Mouse (Mus musculus) embryo, embryonic 9.5 days (tissue): ENCODE measurements at regions not wholly inside any gene's neighbourhood (a gene's known extent, or its start where the extent isn't known, plus 50 kb on each side); places are given as distances from the start of the nearest gene placed in this dataset.
"Not testable (repeated sequence)": the region's sequence is repeated elsewhere in the genome, so short reads cannot be mapped to it uniquely, and the experiment has no call there.

Source experiments
- DNase-seq: peaks from one replicate; pipeline ENCODE4 v3.0.0-alpha.2; 2017; ENCODE audit errors: extremely low spot score

DNA sequence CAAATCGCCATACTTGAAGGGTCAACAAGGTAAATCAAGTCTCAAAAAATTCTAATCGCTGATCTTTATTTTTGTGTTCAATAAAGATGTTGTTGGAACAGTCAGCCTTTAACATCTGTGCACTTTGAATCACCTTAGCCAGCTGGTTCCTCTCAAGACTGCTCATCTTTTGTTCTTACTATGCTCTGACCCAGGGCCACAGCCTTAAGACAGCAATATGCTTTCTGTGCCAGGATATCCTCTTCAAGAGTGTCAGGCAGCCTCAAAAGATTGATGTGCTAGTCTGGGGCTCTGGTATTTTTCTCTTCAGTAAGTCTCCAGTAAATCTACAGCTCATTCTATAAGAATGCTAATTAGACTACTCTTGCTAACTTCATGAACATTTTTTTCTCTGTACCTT lies 199.9 kb downstream of the Dph6 start:
- no peak for DNase-seq

DNA sequence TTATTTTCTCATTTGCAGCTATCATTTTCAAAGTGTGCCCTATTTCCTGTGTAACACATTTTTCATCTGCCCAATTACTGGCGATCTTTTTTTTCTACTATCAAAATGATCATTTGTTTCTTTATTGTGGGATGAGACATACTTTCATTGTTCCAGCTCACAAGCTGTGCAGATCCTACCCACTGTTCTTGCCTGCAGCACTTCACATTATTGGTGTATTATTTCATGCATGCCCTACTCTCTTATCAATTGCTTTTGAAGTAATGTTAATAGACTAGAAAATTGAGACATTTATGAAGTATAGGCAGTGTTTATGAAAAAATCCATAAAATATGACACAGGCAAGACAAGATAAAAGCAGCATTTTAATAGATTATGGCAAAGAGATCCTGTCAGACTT lies 204.6 kb downstream of the Dph6 start:
- DNase-seq = no peak

DNA sequence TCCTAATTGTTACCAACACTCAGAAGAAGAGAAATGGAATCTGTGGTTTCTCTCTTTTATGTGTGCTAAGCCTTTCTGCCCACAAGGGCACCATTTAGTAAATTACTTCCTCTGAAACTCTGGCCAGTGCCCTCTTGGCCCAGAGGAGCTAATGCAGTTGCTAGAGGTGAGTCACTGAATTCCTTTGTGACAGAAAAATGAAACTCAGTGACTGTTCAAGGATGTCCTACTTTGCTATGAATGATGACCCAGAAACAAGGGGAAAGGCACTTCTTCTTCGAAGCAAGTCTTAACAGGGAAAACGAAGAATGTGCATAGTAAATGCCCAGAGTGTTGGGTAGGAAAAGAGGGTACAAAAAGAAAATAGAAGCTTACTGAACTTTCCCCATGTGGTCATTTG lies 211.0 kb downstream of the Dph6 start:
- no peak for DNase-seq

DNA sequence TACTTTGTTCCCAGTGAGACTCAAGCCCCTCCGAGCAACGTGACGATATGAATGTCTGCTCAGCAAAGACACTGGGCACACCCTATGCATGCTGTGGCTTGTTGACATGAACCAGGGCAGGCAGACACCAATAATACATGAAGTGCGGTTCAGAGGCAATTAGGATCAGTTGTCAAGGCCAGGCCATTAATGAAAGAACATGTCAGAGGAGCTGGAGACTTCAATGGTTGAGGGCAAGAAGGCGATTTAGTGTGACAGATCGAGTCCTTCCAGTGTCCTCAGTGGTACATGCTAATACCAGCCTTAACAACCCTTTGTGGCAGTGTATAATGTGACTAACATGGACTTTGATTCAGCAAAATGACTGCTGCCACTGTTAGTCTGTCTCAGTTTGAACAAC lies 213.8 kb downstream of the Dph6 start:
- DNase-seq = peak; percentile 28

DNA sequence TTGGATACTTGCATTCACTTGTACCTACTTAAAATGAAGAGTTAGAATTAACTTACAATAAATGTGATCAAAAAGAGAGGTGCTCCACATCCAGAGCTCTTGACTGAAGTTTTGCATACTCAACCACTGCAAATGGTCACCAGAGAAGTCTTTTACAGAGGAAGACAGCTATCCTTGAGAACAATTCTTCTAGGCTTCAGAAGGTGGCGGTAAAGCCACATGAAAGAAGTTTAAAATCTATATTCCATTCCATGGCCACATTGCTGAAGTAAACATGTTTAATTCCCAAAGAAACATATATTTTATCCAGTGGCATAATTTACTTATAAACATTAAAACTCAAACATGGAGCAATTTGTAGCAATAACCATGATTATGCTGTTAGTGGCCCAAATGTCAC lies 215.1 kb downstream of the Dph6 start:
- DNase-seq = peak; percentile 24

DNA sequence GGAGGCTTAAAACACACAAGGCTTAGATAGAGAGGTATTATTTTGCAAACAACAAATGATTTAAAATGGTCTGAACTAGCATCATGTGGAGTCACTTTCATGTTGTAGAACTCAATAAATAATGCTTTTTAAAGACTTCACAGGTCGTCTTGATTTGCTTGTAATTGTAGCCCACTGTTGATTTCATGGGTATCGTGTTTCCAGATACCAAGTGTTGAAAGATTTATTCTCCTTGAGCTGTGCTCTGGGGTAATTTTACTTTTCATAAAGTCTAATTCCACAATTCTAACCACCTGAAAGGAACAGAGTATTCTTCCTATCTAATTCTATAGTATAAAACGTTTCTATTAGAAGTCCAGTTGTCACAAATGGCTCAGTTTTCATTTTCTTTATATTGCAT lies 216.7 kb downstream of the Dph6 start:
- DNase-seq = no peak

DNA sequence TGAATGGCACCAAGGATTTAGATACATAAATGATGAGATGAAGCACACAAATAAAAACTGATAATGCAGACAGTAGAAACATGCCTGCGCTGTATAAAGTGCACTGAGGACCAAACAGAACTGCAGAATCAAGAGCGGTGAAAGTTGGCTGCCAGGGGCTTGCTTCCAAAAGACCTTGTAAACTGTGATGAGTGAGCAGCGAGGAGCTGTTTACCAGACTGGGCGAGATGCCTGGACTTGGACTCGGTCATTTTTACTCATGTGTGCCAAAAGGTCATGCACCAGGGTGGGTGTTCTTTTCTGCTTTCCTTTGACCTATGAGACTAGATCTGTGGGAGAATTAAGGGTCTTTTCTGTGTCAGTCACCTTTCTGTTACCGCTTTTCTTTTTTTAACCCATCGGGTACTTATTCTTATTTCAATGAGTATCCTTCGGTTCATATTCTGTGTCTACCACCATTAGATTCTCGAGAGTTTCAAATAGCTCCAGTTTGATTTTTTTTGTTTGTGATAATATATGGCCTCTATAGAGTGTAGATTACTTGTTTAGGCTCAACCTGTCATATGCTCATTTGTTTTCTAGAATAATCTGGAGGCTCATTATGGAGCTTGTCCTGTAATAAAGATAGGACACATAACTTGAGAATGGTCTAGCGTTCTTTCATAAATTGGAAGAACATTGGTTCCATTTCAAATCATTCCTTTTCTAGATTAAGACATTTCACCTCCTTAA lies 226.3 kb upstream of the Zfp770 start:
- DNase-seq = no peak

DNA sequence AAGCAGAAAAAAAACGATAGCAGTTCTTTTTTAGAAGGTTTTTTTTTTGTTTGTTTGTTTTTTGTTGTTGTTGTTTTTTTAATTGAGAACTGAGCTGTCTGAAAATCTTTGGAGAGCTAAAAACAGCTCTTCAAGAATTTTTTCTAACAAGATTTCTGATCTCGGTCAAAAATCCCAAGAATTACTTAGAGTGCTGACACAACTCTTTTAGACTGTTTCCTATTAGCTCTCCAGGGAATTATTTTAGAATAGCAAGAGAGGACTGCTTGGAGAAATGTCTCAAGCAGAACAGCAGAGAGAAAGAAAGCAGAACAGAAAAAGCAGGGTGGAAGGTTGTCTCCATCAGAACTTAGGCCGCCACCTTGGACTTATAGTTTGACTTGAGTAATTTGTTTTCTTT lies 218.1 kb upstream of the Zfp770 start:
- DNase-seq = no peak

DNA sequence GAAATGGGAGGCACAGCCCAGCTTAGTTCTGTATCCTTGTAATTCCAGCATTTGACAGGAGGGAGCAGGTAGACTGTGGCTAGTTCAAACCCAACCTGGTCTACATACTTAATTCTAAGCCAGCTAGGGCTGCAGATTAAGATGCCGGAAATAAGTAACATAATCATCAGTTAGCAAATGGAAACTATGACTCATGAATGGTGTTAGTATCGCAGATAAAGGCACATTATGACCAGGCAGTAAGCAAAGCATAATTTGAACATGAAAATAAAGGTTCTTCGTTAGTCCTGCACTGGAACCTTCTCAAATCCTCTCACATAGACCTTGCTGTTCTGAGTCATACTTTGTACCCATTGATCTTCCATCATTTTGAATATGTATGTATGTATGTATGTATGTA lies 211.7 kb upstream of the Zfp770 start:
- no peak for DNase-seq

DNA sequence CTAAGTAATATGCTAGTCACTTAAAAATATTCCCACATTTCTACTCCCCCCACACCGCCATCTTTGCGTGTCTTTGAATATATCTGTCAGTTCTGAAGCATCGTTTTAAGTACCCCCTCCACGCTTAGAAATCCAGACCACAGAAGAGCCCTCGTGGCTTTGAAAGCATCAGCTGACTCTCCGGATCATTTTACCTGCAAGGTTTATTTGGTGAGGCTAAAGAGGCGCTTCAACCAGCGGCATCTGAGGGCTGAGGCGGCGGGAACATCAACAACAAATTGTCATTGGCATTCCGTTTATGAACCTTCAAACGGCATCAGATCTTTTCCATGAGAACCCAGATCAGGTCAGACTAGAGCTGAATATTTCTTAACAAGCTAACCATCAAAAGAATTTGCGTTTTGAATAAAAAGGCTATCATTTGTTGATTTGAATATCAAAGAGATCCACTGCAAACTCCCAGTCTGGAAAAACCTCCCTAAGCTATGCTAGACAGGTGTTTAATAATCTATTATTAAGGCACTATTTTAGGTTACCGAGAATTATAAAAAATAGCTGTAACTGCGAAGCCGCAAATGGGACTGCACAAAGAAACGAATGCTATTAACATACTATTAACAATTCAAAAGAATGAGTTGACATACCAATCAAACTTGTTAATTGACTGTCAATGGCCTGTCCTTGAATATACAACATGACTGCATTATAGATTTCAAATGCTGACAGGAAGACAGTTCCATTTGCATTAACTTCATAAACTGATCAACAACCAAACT lies 210.9 kb upstream of the Zfp770 start:
- DNase-seq = no peak

DNA sequence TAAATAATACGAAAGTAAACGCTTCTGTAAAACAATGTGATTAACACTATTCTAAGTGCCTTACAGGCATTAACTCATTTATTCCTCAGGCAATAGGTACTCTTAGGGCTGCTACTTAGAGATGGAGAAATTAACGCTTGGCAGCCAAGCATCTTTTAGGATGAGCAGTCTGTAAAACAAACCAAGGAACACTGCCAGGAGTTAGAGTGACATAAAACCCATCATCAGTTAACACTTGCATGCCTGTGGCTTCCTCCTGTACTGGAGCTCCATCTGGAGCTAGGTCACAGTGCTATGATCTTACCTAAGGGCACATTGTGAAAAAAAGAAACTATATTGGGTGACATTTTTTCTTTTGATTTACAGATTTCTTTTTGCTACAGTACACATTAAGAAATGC lies 209.4 kb upstream of the Zfp770 start:
- DNase-seq = no peak

DNA sequence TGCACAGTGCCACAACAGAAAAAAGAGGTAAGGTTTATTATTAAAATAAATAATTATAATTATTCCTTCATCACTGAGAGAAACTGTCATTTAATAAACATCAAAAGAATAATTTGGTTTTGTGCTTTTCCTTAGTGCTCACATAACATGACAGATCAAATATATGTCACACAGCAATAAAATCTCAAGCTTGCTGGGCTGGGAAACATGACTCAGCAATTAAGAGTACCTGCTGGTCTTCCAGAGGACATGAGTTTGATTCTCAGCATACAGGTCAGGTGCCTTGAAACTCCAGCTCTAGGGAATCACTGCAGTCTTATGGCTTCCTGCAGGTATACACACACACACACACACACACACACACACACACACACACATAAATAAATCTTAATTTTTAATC lies 208.3 kb upstream of the Zfp770 start:
- DNase-seq = no peak

DNA sequence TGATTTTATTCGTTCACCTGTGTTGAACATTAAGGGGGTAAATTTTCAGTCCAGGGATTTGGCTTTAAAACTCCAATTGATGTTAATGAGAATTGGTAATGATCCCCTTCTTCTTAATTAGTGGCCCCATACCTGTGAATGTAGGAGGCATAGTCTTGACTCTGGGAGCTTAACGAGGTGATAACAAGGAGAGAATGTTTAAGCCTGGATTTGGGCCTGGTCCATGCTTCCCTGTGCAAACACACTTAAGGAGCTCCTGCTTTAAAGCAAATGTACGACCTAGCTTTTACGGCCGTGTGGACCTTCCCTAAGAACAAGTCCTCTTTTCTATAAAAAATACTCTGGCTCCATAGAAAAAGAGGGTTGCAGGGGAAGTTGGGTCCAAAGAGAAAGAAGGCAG lies 206.1 kb upstream of the Zfp770 start:
- no peak for DNase-seq

DNA sequence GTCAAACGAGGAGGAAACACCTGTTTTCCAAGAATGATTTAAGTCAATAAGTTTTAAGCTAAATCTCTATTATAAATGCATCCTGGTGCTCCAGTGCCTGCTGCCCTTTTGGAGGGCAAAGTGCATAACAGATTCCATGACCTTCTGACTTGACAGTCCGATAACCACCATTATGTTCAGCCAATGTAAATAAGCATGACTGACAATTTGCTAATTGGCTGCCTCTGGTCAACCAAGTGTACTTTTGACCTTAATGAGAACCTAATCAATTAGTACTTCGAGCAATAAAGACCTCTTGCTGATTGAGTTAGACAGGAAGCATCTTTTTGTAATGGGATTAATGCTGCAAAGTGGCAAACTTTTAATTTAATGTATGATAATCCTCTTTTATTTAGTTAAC lies 183.3 kb upstream of the Zfp770 start:
- peak; percentile 7 for DNase-seq

DNA sequence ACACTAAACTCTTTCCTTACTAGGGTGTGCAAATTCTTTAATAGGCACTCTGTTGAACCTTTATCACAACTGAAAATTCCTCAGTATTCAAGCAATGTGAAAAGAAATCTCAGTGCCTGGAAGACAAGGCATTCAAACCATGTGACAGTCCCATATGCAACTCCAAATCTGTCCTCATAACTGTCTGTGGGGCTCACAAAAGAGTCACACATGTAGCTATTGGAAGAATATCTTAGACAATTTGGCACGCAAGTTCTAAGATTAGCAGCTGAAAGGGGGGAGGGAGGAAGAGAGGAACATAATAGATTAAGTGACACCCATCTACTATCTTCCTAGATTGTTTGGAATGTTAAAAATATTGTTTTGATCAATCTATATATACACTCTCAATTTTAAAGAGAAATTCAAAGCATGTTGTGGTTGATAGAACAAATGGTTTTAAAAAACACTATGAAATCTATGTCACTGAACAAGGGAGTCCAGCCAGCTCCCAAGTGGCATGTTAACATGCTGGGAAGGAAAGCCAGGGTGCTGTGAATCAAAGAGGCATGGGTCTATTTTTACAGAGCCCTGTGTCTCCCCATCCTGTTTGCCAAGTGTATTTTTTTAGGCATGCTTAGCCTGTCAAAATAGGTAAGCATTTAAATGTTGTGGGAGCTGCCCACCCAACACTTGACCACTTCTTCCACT lies 177.7 kb upstream of the Zfp770 start:
- DNase-seq = no peak

DNA sequence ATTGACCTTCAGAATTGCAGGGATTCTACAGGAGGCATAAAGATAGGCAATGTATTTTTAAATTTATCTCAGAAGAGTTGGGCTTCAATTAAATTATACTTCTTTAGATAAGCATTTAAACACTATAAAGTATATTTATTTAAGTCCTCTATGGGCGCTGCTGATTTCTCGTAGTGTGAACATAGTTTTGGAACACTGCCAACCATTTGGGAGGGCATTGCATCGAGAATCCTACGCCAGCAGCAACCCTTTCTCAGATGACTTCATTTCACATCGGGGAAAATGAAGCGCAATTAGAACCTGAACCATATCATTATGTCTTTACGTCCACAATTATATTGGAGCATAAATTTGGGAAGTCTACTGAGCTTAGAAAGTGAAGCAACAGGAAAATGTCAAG lies 172.2 kb upstream of the Zfp770 start:
- DNase-seq = no peak

DNA sequence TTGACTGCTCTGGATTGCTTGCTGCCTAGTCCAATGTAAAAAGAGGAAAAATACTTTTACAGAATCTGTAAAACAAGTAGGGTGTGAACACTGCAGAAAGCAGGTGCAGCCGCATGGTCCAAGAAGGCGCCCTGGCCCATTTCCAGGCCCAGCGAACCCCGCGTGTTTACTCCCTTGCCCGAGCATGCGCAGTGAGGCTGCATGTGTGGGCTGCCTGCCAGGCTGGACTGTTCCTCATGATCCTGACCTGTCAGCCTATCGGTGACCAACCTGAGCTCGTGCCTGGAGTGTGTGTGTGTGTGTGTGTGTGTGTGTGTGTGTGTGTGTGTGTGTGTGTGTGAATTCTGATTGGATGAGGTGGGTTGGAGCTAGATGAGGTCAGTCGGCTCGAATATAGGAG lies 152.6 kb upstream of the Zfp770 start:
- DNase-seq = not testable (repeated sequence)

DNA sequence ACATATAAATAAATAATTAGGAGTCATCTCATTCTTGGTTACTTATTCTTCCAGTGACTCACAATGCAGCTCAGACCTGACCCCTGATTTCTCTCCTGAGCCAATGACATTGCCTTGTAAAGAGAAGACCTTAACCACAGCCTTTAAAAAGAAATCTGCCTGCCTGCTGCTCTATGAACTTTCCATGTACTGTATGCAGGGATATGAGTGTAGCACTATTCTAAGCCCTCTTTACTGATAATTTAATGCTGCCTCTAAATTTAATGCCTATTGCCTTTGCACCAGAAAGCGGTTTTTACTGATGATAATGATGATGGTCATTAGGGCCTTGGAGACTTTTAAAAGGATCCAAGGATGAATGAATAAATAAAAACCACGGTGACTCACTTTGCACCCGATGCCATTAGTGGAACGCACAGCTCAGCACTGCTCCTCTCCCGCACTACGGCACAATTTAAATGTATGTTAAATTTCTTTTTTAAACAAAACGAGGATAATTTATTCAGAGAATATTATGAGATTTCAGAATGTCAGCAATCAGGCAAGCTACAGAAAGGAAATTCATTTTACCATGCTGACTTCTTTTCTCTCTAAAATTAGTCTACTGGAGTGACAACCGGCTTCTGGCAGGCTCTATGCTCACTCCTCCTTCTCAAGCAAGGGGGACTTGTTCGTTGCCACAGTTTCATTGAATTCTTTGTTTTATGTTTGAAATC lies 139.5 kb upstream of the Zfp770 start:
- no peak for DNase-seq

DNA sequence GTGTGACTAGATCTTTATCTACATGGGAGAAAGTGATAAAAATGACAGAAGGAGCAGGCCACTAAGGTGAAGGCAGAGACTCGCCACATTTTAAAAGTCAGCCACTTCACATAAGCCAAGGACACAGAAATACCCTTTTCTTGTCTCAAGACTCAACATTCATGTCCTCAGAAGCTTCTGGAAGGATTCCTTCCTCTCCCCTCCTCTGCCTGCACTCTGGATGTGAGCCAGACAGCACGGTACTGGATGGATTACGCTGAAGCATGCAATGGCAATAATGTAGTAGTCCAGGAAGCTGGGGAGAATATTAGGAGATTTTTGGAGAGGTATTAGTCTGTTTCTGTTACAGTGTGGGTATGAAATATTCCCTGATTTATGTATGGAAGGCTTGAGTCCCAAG lies 100.5 kb upstream of the Zfp770 start:
- DNase-seq = no peak

DNA sequence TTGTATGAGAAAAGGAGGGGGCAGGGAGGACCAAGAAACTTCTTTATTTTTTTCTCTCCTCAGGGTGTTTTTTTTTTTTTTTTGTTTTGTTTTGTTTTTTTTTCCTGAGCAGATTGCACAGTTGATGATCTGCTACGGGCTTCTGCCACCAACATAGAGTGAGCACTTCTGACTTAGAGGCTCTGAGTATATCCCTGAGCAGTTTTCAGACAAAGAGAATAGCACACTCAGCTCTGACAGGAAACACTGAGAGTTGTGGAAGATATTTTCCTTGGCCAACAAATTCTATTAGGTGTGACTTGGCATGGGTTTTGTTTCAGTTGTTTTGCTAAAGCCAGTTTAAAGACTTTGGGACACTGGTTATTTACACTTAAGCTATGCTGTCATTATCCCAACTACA lies 93.8 kb upstream of the Zfp770 start:
- no peak for DNase-seq

DNA sequence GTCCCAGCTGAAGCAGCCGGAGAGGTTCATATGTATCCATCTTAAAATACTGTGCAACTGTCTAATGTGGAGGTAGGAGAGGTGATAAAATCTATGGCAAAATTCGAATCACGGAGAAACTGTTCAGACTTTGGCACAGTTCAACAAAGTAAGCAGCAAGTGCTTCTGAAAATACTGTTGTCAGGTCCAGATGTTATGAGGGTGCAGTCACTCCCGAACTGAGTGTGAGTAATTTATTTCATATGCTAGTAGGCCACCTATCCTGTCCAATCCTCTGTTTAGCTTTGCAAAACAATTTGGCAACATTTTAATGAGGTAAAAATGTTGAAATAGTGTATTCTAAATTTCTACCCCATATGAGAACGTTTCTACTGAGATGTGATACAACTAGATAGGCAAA lies 90.1 kb upstream of the Zfp770 start:
- no peak for DNase-seq

DNA sequence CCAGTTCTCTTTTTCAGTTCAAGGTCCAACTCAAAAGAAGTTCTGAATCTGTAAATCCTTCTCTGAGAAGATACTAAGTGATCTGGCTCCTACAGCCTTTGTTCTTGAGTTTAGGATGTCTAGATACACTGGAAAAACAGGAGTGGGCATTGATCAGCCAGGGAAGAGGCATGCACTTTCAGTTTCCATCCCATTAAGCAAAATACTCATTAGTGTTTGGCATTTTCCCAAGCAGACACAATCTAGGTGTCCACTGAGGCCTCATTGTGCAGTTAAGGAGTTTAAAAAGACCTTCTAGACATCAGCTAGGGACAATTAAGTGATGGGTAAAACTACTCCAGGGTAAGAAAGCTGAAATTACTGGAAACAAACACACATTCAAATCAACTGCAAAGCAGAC lies 74.3 kb upstream of the Zfp770 start:
- DNase-seq = no peak
